Mouse (Mus musculus) gastrocnemius, postnatal 10 days (tissue): Measurements from ENCODE around the gene Gnmt. TPM values are rescaled to one million over a fixed set of nuclear protein-coding genes. Genes with fewer than 3 reads are reported as not detected.

Source experiments
- DNase-seq: peaks from one replicate; pipeline ENCODE4 v3.0.0; 2021; ENCODE audit warnings: mixed read lengths
- total RNA-seq, 2 experiments: library from RNA; stranded (reverse); gene quantifications; 2 replicates each; pipeline ENCODE4 v1.2.3; 2021

Gene Gnmt
- total RNA-seq, 2 experiments from 2014 or later, result 0.38 to 0.68 TPM

DNA sequence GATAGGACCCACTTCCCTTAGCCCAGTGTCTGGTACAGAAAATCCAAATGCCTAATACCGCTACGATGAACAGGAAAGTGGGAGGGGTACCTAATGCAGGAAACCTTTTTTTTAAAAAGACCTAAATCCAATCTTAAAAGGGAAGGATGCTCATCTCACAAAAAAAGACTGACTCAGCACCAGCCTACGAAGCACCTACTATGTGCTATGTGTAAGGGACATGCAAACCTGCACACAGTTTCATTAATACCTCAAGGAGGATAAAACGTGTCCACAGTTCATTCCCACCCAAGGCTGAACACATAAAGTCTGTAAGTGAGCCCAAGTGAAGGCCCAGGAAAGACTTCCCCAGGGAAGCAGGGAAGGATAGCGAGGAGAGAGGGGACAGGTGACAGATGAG is 26.5 kb downstream of the Gnmt start:
- DNase-seq, result no peak

DNA sequence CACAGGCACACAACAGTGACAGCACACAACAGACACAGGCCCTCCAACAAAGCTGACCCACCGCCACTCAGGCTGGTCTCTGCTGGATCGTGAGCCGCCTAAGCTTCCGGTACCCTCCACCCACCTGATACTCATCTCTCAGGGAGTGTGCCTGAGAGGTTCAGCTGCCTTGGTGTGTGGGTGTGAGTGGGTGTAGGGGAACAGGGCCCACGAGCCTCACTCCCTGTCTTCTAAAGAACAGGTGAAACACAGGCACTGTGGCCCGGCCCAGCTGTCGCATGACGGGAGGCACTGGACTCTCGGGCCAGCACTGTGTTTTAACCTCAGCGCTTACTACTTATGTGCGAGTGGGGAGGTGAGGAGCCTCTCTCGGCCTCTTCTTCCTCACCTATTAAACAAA is 26.9 kb downstream of the Gnmt start:
- DNase-seq, result no peak

DNA sequence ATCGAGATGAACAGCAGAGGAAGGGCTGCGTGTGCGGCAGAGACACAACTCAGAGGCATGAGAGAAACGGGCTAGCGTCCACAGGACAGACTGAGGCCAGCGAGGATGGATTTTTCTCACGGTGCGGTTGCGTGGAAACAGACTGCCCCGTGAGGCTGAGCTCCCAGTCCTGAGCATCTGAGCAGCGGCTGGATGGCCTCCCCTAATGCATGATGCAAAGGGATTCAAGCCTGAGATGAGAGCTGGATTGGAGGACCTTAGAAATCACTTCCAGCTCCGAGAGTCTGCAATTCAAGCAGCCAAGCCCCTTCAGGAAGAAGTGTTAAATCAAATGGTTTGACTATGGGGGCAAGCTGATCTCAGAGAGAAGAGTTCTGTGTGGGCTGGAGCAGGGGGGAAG is 27.5 kb downstream of the Gnmt start:
- no peak for DNase-seq

DNA sequence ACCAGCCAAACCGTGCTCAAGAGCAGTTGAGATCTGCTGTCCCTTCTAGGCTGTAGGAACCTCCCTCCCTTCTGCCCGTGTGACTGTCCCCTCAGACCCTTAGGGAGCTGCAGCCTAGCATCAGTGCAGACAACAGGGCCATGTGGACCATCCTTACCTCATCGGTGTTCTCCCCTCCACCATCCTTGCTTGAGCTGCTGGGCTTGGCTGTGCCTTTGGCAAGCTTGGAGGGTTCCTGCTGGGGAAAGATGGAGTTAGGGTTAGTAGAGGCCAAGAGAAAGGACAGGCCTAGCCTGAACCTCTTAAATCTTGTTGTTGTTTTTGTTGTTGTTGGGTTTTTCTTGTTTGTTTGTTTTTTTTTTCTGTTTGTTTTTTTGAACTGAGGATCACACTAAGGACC is 29.1 kb downstream of the Gnmt start:
- no peak for DNase-seq

DNA sequence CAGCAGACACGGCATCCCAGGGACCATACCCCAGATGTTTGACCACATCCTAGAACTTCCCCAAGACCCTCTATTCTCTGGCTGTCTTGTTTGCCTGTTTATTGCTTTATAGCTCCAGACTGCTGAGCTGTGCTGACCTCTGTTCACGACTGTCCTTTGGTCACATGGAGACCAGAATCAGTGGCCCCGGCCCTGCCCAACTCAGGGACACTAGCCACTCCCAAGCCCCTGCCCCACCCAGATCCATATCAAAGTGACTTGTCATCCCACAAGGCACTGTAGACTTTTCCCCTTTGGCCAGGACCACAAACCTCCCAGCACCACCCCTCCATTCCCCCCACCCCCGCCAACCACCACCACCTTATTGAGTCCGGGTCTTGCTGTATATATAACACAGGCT is 29.7 kb downstream of the Gnmt start:
- no peak for DNase-seq

DNA sequence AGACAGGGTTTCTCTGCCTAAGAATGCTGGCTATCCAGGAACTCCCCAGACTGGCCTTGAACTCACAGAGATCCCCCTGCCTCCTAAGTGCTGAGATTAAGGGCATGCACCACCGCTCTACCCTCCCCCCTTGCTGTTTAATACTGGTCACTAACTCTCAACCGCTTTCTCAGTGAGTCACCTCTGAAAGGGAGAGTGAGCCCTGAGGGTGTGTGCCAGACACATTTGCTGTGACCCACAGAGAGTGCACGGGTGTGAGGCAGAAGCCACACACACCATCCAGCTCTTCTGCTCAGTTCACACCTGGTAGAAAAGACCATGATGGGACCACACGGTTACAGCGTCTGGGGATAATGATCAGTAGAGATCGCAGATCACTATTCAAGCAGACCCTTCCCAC is 30.5 kb downstream of the Gnmt start:
- no peak for DNase-seq

DNA sequence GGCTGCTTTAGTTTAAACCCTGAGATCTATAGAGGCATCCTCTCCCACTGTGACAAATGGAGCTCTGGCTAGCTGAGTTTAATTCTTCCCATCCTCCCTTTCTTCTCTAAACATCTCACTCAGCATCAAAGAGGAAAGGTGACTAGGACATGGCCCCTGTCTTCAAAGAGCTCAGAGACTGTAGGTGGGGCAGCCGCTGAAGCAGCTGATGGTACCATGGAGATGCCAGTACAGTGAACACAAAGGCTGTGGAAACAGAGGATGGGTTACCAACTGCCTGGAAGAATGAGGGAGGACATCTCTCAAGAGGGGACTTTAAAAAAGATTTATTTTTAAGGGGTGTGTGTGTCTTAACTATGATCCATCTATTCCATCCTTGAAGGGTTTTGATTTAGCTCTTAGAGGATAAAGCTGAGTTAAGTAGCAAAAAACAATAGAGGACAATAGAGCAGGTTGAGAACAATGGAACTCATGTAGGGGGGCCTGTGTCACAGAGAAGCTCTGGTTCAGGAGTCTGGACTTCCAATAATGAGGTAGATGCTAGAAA is 34.4 kb downstream of the Gnmt start:
- no peak for DNase-seq

DNA sequence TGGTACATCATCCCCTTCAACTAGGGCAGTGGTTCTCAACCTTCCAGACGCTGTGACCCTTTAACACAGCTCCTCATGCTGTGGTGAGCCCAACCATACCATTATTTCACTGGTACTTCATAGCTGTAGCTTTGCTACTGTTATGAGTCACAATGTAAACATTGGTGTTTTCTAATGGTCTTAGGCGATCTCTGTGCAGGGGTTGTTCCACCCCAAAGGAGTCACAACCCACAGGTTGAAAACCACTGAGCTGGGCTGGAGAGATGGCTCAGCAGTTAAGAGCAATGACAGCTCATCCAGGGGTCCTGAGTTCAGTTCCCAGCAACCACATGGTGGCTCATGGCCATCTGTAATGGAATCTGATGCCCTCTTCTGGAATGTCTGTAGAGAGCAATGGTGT is 37.6 kb downstream of the Gnmt start:
- no peak for DNase-seq

DNA sequence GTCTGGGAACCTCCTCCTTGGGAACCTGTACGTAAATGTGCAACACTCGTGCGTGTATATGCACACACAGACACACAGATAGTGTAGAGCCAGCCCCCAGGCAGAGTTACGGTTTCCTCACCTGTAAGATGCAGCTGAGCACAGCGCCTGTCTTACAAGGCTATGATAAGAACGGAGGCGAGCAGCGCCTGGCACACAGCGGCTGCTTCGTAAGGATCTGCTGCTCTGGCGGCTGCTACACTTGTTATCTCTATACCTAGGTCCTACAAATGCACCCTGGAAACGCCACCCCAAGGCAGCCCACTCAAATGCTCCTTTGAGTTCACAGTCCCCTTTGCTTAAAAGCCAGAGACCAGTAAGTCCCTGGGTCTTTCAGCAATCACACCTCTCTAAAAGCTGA is 38.3 kb downstream of the Gnmt start:
- DNase-seq, result no peak

DNA sequence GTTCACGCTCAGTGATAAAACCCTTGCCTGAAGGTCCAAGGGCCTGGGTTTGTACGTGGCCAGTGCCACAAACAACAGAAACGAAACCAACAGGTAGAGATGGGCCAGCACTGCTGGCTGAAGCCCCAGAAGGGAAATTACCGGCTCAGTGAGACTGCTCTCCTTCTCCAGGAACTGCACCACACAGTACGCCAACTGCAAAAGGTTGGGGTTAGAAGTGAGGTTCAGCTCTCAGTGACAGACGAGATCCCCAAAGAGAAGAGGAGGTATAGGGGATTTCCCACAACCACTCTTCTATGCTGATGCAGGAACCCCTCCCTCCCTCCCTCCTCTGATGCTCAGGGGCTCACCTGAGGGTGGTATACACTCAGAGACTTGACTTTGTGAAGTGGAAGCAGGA is 43.1 kb downstream of the Gnmt start:
- no peak for DNase-seq

DNA sequence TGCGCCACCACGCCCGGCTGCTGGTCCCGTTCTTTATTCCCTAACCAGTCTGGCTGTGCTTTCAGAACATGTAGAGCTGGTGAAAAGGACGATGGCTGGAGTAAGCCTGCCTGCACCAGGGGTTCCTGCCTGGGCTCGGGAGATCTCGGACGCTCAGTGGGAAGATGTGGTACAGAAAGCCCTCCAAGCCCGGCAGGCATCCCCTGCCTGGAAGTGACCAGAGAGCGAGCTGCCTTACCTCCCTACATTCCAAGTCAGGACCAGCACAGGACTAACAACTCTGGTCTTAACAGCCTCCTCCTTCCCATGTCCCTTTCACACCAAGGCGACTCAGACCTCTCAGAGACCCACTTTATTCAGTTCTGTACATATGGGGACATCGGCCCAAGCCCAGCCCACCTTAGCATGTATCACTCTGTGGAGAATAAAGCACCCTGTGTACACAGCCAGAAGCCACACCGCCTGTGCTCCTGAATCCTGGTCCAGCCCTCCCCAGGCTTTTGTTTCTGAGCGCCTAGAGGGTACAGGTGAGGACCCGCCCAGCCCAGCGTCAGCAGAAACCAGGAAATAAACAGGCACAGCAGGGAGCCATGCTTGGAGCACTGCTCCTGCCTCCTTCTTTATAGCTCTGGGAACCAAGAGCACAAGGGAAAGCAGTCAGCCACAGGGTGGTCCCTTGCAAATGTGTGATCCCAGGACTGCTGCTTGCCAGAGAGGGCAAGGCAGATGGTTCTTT is 46.1 kb downstream of the Gnmt start:
- no peak for DNase-seq

DNA sequence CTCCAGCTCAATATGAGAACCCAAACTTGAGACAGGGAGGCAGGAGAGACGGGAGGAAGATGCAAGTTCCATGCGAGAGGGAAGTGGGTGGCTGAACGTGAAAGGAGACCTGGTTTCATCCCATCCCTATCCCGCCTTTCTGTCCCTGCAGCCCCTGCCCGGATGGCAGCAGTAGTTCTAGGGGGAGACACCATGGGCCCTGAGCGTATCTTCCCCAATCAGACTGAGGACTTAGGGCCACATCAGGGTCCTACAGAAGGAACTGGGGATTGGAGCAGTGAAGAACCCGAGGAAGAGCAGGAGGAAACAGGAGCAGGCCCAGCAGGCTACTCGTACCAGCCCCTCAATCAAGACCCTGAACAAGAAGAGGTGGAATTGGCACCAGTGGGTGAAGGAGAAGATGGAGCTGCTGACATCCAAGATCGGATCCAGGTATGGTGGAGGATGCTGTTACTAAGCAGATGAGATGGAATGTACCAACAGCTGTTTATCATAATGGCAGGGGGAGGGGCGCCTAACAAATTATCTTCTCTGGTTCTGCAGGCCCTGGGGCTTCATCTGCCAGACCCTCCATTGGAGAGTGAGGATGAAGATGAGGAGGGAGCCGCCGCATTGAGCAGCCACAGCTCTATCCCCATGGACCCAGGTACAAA is 47.4 kb downstream of the Gnmt start:
- DNase-seq, result no peak

DNA sequence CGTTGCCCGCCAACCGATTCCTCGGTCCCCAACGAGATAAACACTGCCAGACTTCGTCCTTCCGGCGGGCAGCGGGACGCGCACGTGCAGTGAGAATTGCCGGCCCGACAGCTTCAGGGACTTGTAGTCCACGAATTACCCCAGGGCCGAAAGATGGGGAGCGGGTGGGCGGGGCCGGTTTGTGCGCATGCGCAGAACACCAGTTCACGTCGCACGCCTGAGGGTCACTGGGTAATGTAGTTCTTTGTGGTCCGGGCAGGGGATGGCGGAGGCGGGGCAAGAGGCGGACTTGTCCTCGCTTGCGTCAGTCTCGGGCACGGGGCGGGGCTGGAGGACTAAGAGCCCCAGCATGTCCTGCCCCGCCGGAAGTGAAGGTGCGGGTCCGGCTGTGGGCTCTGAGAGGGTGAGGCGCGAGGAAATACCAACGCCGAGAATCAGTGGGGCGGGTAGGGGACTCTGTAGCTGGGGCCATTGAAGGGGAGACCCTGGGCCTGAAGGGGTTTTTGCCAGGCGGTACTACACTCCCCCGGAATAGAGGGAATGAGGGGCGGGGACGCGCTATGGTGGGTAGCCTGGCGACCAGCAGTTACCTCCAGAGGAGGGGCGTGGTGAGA is 48.1 kb downstream of the Gnmt start, which contains the start of gene Klhdc3:
TSS of gene Klhdc3 (minus strand) at position 155 of the 614 bp plus-strand sequence.
- peak; percentile 98 for DNase-seq

DNA sequence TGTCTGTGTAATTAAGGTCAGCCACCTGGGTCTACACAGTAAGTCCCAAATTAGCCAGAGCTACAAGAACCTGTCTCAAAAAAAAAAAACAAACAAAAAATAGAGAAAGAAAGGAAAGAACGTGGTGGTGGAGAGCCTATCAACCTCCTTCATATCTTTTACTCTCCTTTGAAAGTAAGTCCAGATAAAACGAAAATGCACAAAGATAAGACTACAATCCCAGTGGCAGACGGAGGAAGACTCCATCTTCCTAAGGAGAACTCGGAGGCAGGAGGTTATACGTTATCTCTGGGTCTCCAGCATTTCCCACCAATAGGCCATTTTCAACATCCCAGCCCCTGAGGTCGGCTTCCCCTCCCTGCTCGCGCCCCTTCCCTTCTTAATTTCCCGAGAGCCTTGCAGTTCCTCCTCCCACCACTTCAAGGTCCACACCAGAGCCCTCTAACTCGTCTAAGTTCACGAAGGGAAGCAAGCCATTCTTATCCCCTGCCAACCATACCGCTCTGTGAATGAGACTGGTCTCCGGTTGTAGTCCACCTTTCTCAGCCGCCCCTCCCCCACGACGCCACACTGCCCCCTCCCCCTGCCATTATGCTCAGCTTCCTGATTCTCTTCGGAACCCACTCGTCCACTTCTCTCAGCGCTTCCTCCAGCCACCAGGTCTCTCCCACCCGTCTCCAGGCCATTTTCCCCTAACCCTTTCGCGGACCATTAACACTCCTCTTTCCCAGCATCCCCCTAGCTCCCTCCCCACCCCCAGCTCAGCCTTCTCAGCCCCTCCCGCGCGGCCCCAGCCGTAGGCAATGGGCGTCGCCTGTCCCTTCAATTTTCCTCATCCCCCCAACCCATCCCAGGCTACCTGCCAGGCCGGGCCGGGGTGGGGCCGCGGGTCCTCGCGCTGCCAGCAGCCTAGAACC is 48.9 kb downstream of the Gnmt start:
- peak; percentile 62 for DNase-seq

DNA sequence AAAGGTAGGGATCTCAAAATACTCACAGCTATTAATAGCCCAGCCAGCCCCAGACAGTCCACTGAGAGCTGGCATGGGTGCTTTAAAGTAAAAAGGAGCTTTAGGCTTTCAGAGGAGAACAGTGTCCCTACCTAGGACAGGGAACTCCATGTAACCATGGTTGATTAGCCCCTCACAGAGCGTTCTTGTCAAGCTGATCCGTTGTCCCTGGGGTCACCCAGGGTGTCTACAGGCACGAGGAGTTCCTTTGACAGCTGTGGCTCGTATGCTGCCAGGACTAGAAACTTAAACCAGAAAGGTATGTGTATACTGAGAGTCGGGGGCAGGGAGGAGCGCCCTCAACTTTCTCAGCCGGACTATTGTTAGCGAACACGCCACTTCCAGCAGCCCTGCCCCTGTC is 50.1 kb downstream of the Gnmt start:
- DNase-seq, result no peak

DNA sequence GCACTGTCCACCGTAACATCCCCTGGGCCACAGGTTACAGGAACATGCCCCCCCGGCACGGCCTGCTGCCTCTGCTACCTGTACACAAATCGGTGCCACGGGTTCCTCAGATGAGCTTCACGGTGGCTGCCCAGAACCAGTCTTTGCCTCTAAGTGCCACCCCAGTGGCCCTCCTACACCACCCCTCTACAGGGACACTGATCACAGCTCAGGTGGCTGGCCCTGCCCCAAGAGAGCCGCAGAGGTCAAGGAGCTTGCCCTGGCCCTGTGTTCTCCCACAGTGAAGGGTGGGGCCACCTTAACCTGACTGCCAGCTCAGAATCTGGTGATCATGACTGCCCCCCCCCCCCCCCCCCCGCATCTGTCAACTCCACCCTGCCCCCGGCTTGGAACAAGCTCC is 50.6 kb downstream of the Gnmt start, which contains the start of gene Mea1:
TSS of gene Mea1 (plus strand) at position 378 of the 400 bp plus-strand sequence.
- DNase-seq, result peak; percentile 48

Other genes starting within 250 kb of the Gnmt start
- 1 to 10 TPM; 3.9 to 4.5 TPM for gene Ttbk1, start 241.5 kb downstream of the Gnmt start, total RNA-seq
- gene Dnph1, start 232.5 kb downstream of the Gnmt start, total RNA-seq, result 1 to 10 TPM; 4.9 to 5.2 TPM
- 10 to 100 TPM; 11.3 to 11.5 TPM for gene Cul9, start 182.8 kb downstream of the Gnmt start, total RNA-seq
- 10 to 100 TPM; 66.9 to 75.5 TPM for gene Srf, start 173.0 kb downstream of the Gnmt start, total RNA-seq
- gene Ptk7, start 99.7 kb downstream of the Gnmt start, total RNA-seq, result 10 to 100 TPM; 12.6 to 19.3 TPM
- 10 to 100 TPM; 18.7 to 19.5 TPM for gene Klc4, start 83.1 kb downstream of the Gnmt start, total RNA-seq
- 100 to 1,000 TPM; 101 to 117 TPM for gene Mrpl2, start 82.9 kb downstream of the Gnmt start, total RNA-seq
- gene Cul7, start 78.8 kb downstream of the Gnmt start, total RNA-seq, result 10 to 100 TPM; 39.8 to 50.5 TPM
- 10 to 100 TPM; 12.8 to 18.2 TPM for gene Rrp36, start 54.8 kb downstream of the Gnmt start, total RNA-seq
- gene Mea1, start 50.4 kb downstream of the Gnmt start, total RNA-seq, result 10 to 100 TPM; 70.0 to 81.0 TPM
- 100 to 1,000 TPM; 183 to 187 TPM for gene Klhdc3, start 48.3 kb downstream of the Gnmt start, total RNA-seq
- 10 to 100 TPM; 37.0 to 40.6 TPM for gene Ppp2r5d, start 24.1 kb downstream of the Gnmt start, total RNA-seq
- 10 to 100 TPM; 10.7 to 13.3 TPM for gene Pex6, start 17.7 kb downstream of the Gnmt start, total RNA-seq
- 10 to 100 TPM; 18.8 to 20.5 TPM for gene Cnpy3, start 23.0 kb upstream of the Gnmt start, total RNA-seq
- under 1 TPM in 1 of 2 experiments, not detected in 1; 0.19 TPM for gene Ptcra, start 34.5 kb upstream of the Gnmt start, total RNA-seq
- 10 to 100 TPM; 45.1 to 47.5 TPM for gene 2310039H08Rik, start 43.5 kb upstream of the Gnmt start, total RNA-seq
- gene Rpl7l1, start 53.5 kb upstream of the Gnmt start, total RNA-seq, result 10 to 100 TPM; 59.4 to 70.8 TPM
- gene Bicral, start 129.3 kb upstream of the Gnmt start, total RNA-seq, result 10 to 100 TPM in 1 of 2 experiments, 1 to 10 TPM in 1; 8.7 to 15.1 TPM
- 10 to 100 TPM; 15.4 to 17.7 TPM for gene Tbcc, start 161.5 kb upstream of the Gnmt start, total RNA-seq
- gene Prph2, start 181.3 kb upstream of the Gnmt start, total RNA-seq, result not detected